Mouse (Mus musculus) MEL (cell line): ENCODE data around the gene Dusp14. TPM values are rescaled to one million over a fixed set of nuclear protein-coding genes. Genes with fewer than 3 reads are reported as not detected.

ENCODE experiments used
- DNase-seq: peaks from one replicate; pipeline ENCODE4 v3.0.0; 2011; ENCODE audit warnings: low read depth, low spot score
- H3K27ac ChIP-seq: 2 replicates; pipeline ENCODE4 v1.5.1; 2012; ENCODE audit warnings: low read depth, mild to moderate bottlenecking, control low read depth, low read length, moderate library complexity; ENCODE audit not compliant: control insufficient read depth
- H3K27me3 ChIP-seq, 2 experiments: fragments of 150-350 bp in 1 of 2; sonication (generic) in 1 of 2; 2 replicates each; pipeline ENCODE4 v1.6.1; 2012; ENCODE audit warnings: low read length in 2 of 2, mild to moderate bottlenecking in 2 of 2, improper control_type of control experiment in 1 of 2, moderate library complexity in 1 of 2; ENCODE audit not compliant: insufficient read depth in 2 of 2, control insufficient read depth in 1 of 2
- H3K36me3 ChIP-seq, 2 experiments: 2 replicates each; pipeline ENCODE4 v1.6.1; 2012 to 2014; ENCODE audit warnings: low read length in 2 of 2, improper control_type of control experiment in 1 of 2, inconsistent platforms in 1 of 2, mild to moderate bottlenecking in 1 of 2; ENCODE audit not compliant: insufficient read depth in 2 of 2, control insufficient read depth in 1 of 2
- H3K4me1 ChIP-seq, 2 experiments: fragments of 150-350 bp in 1 of 2; sonication (generic) in 1 of 2; 2 replicates each; pipeline ENCODE4 v1.6.1; 2012; ENCODE audit warnings: low read length in 2 of 2, improper control_type of control experiment in 1 of 2, mild to moderate bottlenecking in 1 of 2; ENCODE audit not compliant: insufficient read depth in 2 of 2, control insufficient read depth in 1 of 2
- H3K4me3 ChIP-seq, 2 experiments: fragments of 150-350 bp in 1 of 2; sonication (generic) in 1 of 2; 2 replicates each; pipeline ENCODE4 v1.5.1; 2012; ENCODE audit warnings: low read depth in 2 of 2, low read length in 2 of 2, mild to moderate bottlenecking in 2 of 2, moderate library complexity in 2 of 2, control low read depth in 1 of 2, improper control_type of control experiment in 1 of 2; ENCODE audit not compliant: control insufficient read depth in 1 of 2, insufficient read depth in 1 of 2
- H3K79me2 ChIP-seq: 2 replicates; pipeline ENCODE4 v1.6.1; 2012; ENCODE audit warnings: mild to moderate bottlenecking, low read length, moderate library complexity; ENCODE audit not compliant: control insufficient read depth, poor library complexity, insufficient read depth
- H3K9ac ChIP-seq: 2 replicates; pipeline ENCODE4 v1.6.1; 2012; ENCODE audit warnings: low read depth, mild to moderate bottlenecking, control low read depth, low read length, moderate library complexity; ENCODE audit not compliant: control insufficient read depth, poor library complexity, severe bottlenecking
- H3K9me3 ChIP-seq: fragments of 150-350 bp; sonication (generic); replicated peaks from 2 replicates; pipeline ENCODE4 v1.6.1; 2012; ENCODE audit warnings: mild to moderate bottlenecking, low read length, improper control_type of control experiment, moderate library complexity; ENCODE audit not compliant: insufficient read depth
- BHLHE40 ChIP-seq: IDR thresholded peaks from 2 replicates; pipeline ENCODE4 v1.6.1; 2012; ENCODE audit warnings: low read depth, mild to moderate bottlenecking, inconsistent platforms, low read length, improper control_type of control experiment, borderline replicate concordance
- CHD1 ChIP-seq: IDR thresholded peaks from 2 replicates; pipeline ENCODE4 v1.6.1; 2012; ENCODE audit warnings: low read depth, mild to moderate bottlenecking, inconsistent platforms, low read length, improper control_type of control experiment
- CTCF ChIP-seq, 3 experiments: IDR thresholded peaks in 2 of 3; conservative IDR thresholded peaks in 1 of 3; 2 replicates each; pipeline ENCODE4 v1.5.1; 2011 to 2012; ENCODE audit warnings: low read length in 3 of 3, low read depth in 2 of 3, mild to moderate bottlenecking in 2 of 3, improper control_type of control experiment in 1 of 3, inconsistent platforms in 1 of 3, mixed read lengths in 1 of 3, moderate library complexity in 1 of 3; ENCODE audit not compliant: control insufficient read depth in 1 of 3, insufficient read depth in 1 of 3, poor library complexity in 1 of 3, severe bottlenecking in 1 of 3
- E2F4 ChIP-seq: IDR thresholded peaks from 2 replicates; pipeline ENCODE4 v1.6.1; 2011; ENCODE audit warnings: low read depth, low read length, improper control_type of control experiment, borderline replicate concordance
- ETS1 ChIP-seq: IDR thresholded peaks from 2 replicates; pipeline ENCODE4 v1.6.1; 2012; ENCODE audit warnings: low read depth, mild to moderate bottlenecking, inconsistent platforms, low read length, improper control_type of control experiment, moderate library complexity
- GABPA ChIP-seq: IDR thresholded peaks from 2 replicates; pipeline ENCODE4 v1.6.1; 2012; ENCODE audit warnings: low read depth, mild to moderate bottlenecking, inconsistent platforms, low read length, improper control_type of control experiment, moderate library complexity
- GATA1 ChIP-seq: IDR thresholded peaks from 2 replicates; pipeline ENCODE4 v1.6.1; 2011; ENCODE audit warnings: low read depth, low read length, improper control_type of control experiment
- HCFC1 ChIP-seq: IDR thresholded peaks from 2 replicates; pipeline ENCODE4 v1.6.1; 2012; ENCODE audit warnings: low read depth, mild to moderate bottlenecking, inconsistent platforms, low read length, improper control_type of control experiment, moderate library complexity
- KAT2A ChIP-seq: conservative IDR thresholded peaks from 2 replicates; pipeline ENCODE4 v1.6.1; 2012; ENCODE audit warnings: low read depth, low read length, improper control_type of control experiment, inconsistent platforms
- MAFK ChIP-seq: IDR thresholded peaks from 2 replicates; pipeline ENCODE4 v1.6.1; 2011; ENCODE audit warnings: low read depth, mild to moderate bottlenecking, low read length, improper control_type of control experiment, borderline replicate concordance
- MAX ChIP-seq: IDR thresholded peaks from 2 replicates; pipeline ENCODE4 v1.6.1; 2011; ENCODE audit warnings: low read length, improper control_type of control experiment
- MEF2A ChIP-seq: IDR thresholded peaks from 2 replicates; pipeline ENCODE4 v1.6.1; 2014; ENCODE audit warnings: low read depth, mild to moderate bottlenecking, inconsistent platforms, low read length, improper control_type of control experiment; ENCODE audit not compliant: poor library complexity, insufficient replicate concordance, severe bottlenecking; ENCODE audit errors: extremely low read depth
- NELFE ChIP-seq: IDR thresholded peaks from 2 replicates; pipeline ENCODE4 v1.6.1; 2011; ENCODE audit warnings: low read depth, low read length, improper control_type of control experiment
- POLR2A ChIP-seq, 2 experiments: IDR thresholded peaks; 2 replicates each; pipeline ENCODE4 v1.6.1; 2011 to 2012; ENCODE audit warnings: low read length in 2 of 2, mild to moderate bottlenecking in 2 of 2, control low read depth in 1 of 2, improper control_type of control experiment in 1 of 2, low read depth in 1 of 2, moderate library complexity in 1 of 2; ENCODE audit not compliant: control insufficient read depth in 1 of 2, insufficient read depth in 1 of 2, poor library complexity in 1 of 2
- POLR2AphosphoS5 ChIP-seq: IDR thresholded peaks from 2 replicates; pipeline ENCODE4 v1.6.1; 2012; ENCODE audit warnings: low read depth, borderline replicate concordance, mild to moderate bottlenecking, inconsistent platforms, low read length, moderate library complexity, mixed read lengths
- SIN3A ChIP-seq: IDR thresholded peaks from 2 replicates; pipeline ENCODE4 v1.6.1; 2012; ENCODE audit warnings: low read length, improper control_type of control experiment, inconsistent platforms
- TBP ChIP-seq: IDR thresholded peaks from 2 replicates; pipeline ENCODE4 v1.8.0; 2011; ENCODE audit warnings: low read depth, low read length, improper control_type of control experiment
- TCF12 ChIP-seq: IDR thresholded peaks from 2 replicates; pipeline ENCODE4 v1.6.1; 2014; ENCODE audit warnings: low read depth, mild to moderate bottlenecking, inconsistent platforms, low read length, improper control_type of control experiment, moderate library complexity
- USF2 ChIP-seq, 2 experiments: IDR thresholded peaks; 2 replicates each; pipeline ENCODE4 v1.6.1; 2011 to 2012; ENCODE audit warnings: improper control_type of control experiment in 2 of 2, low read length in 2 of 2, borderline replicate concordance in 1 of 2, inconsistent platforms in 1 of 2, low read depth in 1 of 2, mild to moderate bottlenecking in 1 of 2; ENCODE audit not compliant: insufficient read depth in 1 of 2
- ZC3H11A ChIP-seq: IDR thresholded peaks from 2 replicates; pipeline ENCODE4 v1.6.1; 2012; ENCODE audit warnings: low read depth, mild to moderate bottlenecking, inconsistent platforms, low read length, improper control_type of control experiment
- ZMIZ1 ChIP-seq: IDR thresholded peaks from 2 replicates; pipeline ENCODE4 v1.6.1; 2012; ENCODE audit warnings: low read depth, mild to moderate bottlenecking, inconsistent platforms, low read length, improper control_type of control experiment, moderate library complexity
- polyA plus RNA-seq, 2 experiments: library from polyadenylated mRNA; stranded (reverse) in 1 of 2; unstranded in 1 of 2; fragments of >175 nt in 1 of 2; fragments of >200 nt in 1 of 2; gene quantifications; 2 replicates each; pipeline versions ENCODE4 v1.2.1 to v1.2.4; 2012; ENCODE audit warnings: low replicate concordance in 2 of 2, low read depth in 1 of 2; ENCODE audit not compliant: insufficient read length in 2 of 2, insufficient read depth in 1 of 2, missing spikeins in 1 of 2
- total RNA-seq: library from RNA; depleted of rRNA; stranded (reverse); fragments of 300-350 nt; gene quantifications from 2 replicates; pipeline ENCODE4 v1.2.3, GENCODE M21; 2012

The Dusp14 gene
- total and polyA plus RNA-seq, 3 experiments: 7.9 to 9.7 TPM; not detected in 1

DNA sequence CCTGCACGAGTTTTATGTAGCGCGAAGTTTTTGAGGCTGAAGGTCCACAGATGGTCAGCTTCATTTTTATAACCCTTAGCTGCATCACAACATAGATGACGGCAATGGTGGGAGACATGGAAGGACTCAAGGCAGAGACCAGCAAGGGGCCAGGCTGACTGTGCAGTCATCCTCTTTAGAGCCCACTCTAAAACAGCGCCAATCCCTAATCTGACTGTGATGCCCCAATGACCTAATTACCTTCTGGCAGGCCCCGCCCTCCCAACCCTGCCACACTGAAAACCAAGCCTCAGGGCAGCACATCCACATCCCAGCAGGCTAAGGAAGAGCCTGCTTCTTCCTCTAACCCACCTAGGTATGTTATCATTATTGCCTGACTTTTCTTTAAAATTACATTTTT lies 8.4 kb downstream of the Dusp14 start:
- no peak overlapping the region for H3K27ac ChIP-seq
- no peaks in the 10 kb centered on the region for H3K27me3 ChIP-seq
- H3K4me1 ChIP-seq: no peaks in the 10 kb centered on the region
- H3K9me3 ChIP-seq: no peaks in the 10 kb centered on the region
- DNase-seq: no peak
- TF ChIP-seq BHLHE40 (no peak), GATA1 (no peak), ZMIZ1 (no peak)
- H3K9ac ChIP-seq: no peak overlapping the region
- no peak overlapping the region for H3K4me3 ChIP-seq
- H3K79me2 ChIP-seq: no peaks in the 10 kb centered on the region
- H3K36me3 ChIP-seq: no peaks in the 10 kb centered on the region

DNA sequence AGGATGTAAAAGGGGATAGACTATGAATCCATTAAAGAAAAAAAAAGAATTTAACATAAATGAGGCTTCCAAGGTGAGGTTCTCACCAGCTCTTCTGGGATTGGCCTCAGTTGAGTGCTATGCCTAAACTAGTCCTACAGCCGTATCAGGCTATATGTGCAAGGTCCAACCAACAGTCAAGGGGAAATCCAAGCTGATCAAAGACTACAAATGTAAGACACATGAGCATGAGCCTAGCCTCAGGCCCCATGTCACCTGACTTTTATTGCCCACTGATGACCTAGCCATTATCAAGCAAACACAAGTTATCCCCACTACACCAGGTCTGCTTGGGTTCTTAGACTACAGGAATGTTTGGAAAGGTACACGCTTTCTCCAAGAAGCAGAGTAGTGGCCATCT lies 9.3 kb downstream of the Dusp14 start:
- Histone ChIP-seq H3K79me2 (no peaks in the 10 kb centered on the region), H3K27me3 (no peaks in the 10 kb centered on the region), H3K4me3 (no peak overlapping the region), H3K27ac (no peak overlapping the region), H3K9me3 (no peaks in the 10 kb centered on the region), H3K36me3 (no peaks in the 10 kb centered on the region), H3K9ac (no peak overlapping the region), H3K4me1 (no peaks in the 10 kb centered on the region)
- TF ChIP-seq MAFK (no peak), CTCF (IDR thresholded peaks at IDR 0.05 in 2 of 3, conservative IDR thresholded peaks at IDR 0.05 in 1 of 3; ENCODE audit: control insufficient read depth in 1 of 3, insufficient read depth in 1 of 3, low read depth in 2 of 3, low read length in 3 of 3, poor library complexity in 1 of 3, severe bottlenecking in 1 of 3) (no peak), ZC3H11A (no peak), MAX (no peak), SIN3A (no peak), ZMIZ1 (no peak), USF2 (IDR thresholded peaks at IDR 0.05; ENCODE audit: borderline replicate concordance in 1 of 2, insufficient read depth in 1 of 2, low read depth in 1 of 2, low read length in 2 of 2) (no peak), ETS1 (no peak), GABPA (no peak), TBP (no peak), NELFE (no peak), KAT2A (no peak), POLR2A (IDR thresholded peaks at IDR 0.05; ENCODE audit: control insufficient read depth in 1 of 2, insufficient read depth in 1 of 2, low read depth in 1 of 2, low read length in 2 of 2, poor library complexity in 1 of 2) (no peak), POLR2AphosphoS5 (no peak), BHLHE40 (no peak), HCFC1 (no peak), TCF12 (no peak), E2F4 (no peak), MEF2A (no peak), CHD1 (no peak)
- no peak for DNase-seq
